Comparison of ENCODE assay signal across 30 mouse cellular contexts in the genomic region with DNA sequence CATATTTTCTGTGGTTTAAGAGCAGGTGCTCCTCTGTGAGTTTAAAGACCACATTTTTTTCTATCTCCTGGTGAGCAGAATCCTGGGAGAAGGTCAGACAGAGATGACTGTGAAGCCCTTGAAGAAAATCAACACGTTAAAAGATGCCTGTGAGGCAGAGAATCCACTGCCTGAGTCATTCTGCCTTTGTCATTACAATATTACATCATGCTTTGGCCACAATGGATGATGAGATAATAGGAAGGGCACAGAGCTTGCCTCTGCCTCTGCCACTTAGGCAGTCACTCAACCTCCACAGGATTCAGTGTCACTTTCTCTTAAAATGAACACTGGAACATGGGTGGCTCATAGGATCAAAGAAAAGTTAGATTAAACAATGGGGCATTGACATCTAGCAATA.
DNase-seq lines count a peak whose midpoint lies in the region; ATAC-seq and TF ChIP-seq lines count a peak whose summit lies in the region.
"Had no signal": no experiment of that assay in that cellular context is flagged by ENCODE, and none has a peak within 500 bp of the region (broad histone marks: within the 10 kb centered on the region; RNA-seq: fewer than 3 reads in every experiment).

No protein-coding gene starts in this region.

- peak overlapping the region; percentile 30 for H3ac ChIP-seq in C2C12 (ENCODE audit: control insufficient read depth, insufficient read length, low read depth)
- H3ac ChIP-seq in myocyte (ENCODE audit: control insufficient read depth, insufficient read length): no peak overlapping the region

- no peak for ATAC-seq in hindbrain, embryonic 16.5 days
- ATAC-seq: activated CD4-positive, CD25-positive, alpha-beta regulatory T cell, adult 4 months; inflammation-experienced regulatory T-cells, adult 6 months had no signal

- H3K4me1 ChIP-seq in hindbrain, embryonic 16.5 days (ENCODE audit: control insufficient read depth, insufficient read depth, low read depth, low read length): no peaks in the 10 kb centered on the region
- H3K4me1 ChIP-seq: embryonic facial prominence, embryonic 15.5 days; heart, embryonic 12.5 days; midbrain, embryonic 12.5 days; neural tube, embryonic 13.5 days had no signal

- 20% methylated on average over 1 of the region's 1 CpGs for WGBS in hindbrain, embryonic 16.5 days

- no peaks in the 10 kb centered on the region for H3K27me3 ChIP-seq in C2C12 (ENCODE audit: control insufficient read depth, insufficient read depth, insufficient read length)
- no peaks in the 10 kb centered on the region for H3K27me3 ChIP-seq in myocyte (ENCODE audit: control insufficient read depth, insufficient read depth, insufficient read length)
- H3K27me3 ChIP-seq in hindbrain, embryonic 16.5 days (replicated peaks; ENCODE audit: control insufficient read depth, insufficient read depth, low read length): no peaks in the 10 kb centered on the region
- H3K27me3 ChIP-seq: embryonic facial prominence, embryonic 15.5 days; forebrain, embryonic 12.5 days; heart, embryonic 12.5 days; kidney, embryonic 15.5 days; limb, embryonic 13.5 days; lung, embryonic 15.5 days; midbrain, embryonic 12.5 days; neural tube, embryonic 13.5 days had no signal

- no peak overlapping the region for H3K4me3 ChIP-seq in C2C12 (ENCODE audit: insufficient read depth, poor library complexity, severe bottlenecking)
- no peak overlapping the region for H3K4me3 ChIP-seq in myocyte
- no peak overlapping the region for H3K4me3 ChIP-seq in hindbrain, embryonic 16.5 days (ENCODE audit: low read length)
- H3K4me3 ChIP-seq: embryonic facial prominence, embryonic 10.5 days; embryonic facial prominence, embryonic 15.5 days; forebrain, embryonic 12.5 days; heart, adult 2 months; heart, embryonic 12.5 days; kidney, embryonic 15.5 days; limb, embryonic 13.5 days; lung, embryonic 15.5 days; midbrain, embryonic 12.5 days; neural tube, embryonic 13.5 days had no signal

- H3K27ac ChIP-seq in hindbrain, embryonic 16.5 days (ENCODE audit: low read depth, low read length): no peak overlapping the region
- H3K27ac ChIP-seq: embryonic facial prominence, embryonic 10.5 days; embryonic facial prominence, embryonic 15.5 days; forebrain, embryonic 12.5 days; heart, adult 2 months; hindbrain, embryonic 14.5 days; kidney, embryonic 15.5 days; limb, embryonic 13.5 days; lung, embryonic 15.5 days; midbrain, embryonic 12.5 days; neural tube, embryonic 13.5 days had no signal

- DNase-seq in adrenal gland, adult 2 months: peak; percentile 56
- DNase-seq in adrenal gland, postnatal 25 days: no peak
- peak; percentile 30 for DNase-seq in adipocyte (ENCODE audit: low spot score)
- no peak for DNase-seq in B cell, adult 2 months
- no peak for DNase-seq in gastrocnemius, adult 18-20 months (ENCODE audit: low spot score)
- DNase-seq: cerebellum, adult 8-10 months; cerebellum, postnatal 25 days; heart, adult 2 months; kidney, adult 18-20 months; kidney, postnatal 25 days; lung, postnatal 36 days; right cerebral cortex, postnatal 4 days; thymus, adult 2 months; thymus, postnatal 4 days had no signal

- H3K79me3 ChIP-seq in C2C12 (ENCODE audit: low read depth): no peaks in the 10 kb centered on the region

- peak overlapping the region; percentile 21 for H3K4me2 ChIP-seq in myocyte (ENCODE audit: low read depth)
- no peak overlapping the region for H3K4me2 ChIP-seq in hindbrain, embryonic 16.5 days (ENCODE audit: low read length)
- H3K4me2 ChIP-seq: embryonic facial prominence, embryonic 15.5 days; forebrain, embryonic 12.5 days; heart, embryonic 12.5 days; hindbrain, embryonic 14.5 days; kidney, embryonic 15.5 days; limb, embryonic 13.5 days; liver, embryonic 11.5 days; lung, embryonic 15.5 days; midbrain, embryonic 12.5 days; neural tube, embryonic 13.5 days had no signal

- H3K36me3 ChIP-seq in C2C12 (ENCODE audit: control insufficient read depth, insufficient read depth) (no peaks in the 10 kb centered on the region), myocyte (ENCODE audit: control insufficient read depth, insufficient read depth) (no peaks in the 10 kb centered on the region)
- H3K36me3 ChIP-seq in hindbrain, embryonic 16.5 days (ENCODE audit: control insufficient read depth, insufficient read depth, low read length): no peaks in the 10 kb centered on the region
- H3K36me3 ChIP-seq: embryonic facial prominence, embryonic 10.5 days; embryonic facial prominence, embryonic 15.5 days; forebrain, embryonic 12.5 days; heart, embryonic 12.5 days; kidney, embryonic 15.5 days; limb, embryonic 13.5 days; lung, embryonic 15.5 days; midbrain, embryonic 12.5 days; neural tube, embryonic 13.5 days had no signal

- no peak for TF ChIP-seq CTCF in C2C12 (IDR thresholded peaks at IDR 0.05; ENCODE audit: control insufficient read depth, insufficient read depth, insufficient read length)

- no peaks in the 10 kb centered on the region for H3K9me3 ChIP-seq in hindbrain, embryonic 16.5 days (ENCODE audit: control insufficient read depth, low read length)
- H3K9me3 ChIP-seq: embryonic facial prominence, embryonic 10.5 days; embryonic facial prominence, embryonic 15.5 days; forebrain, embryonic 12.5 days; heart, embryonic 12.5 days; kidney, embryonic 15.5 days; limb, embryonic 13.5 days; lung, embryonic 15.5 days; midbrain, embryonic 12.5 days; neural tube, embryonic 13.5 days had no signal

- H3K9ac ChIP-seq in hindbrain, embryonic 16.5 days (ENCODE audit: low read depth, low read length): no peak overlapping the region
- H3K9ac ChIP-seq: embryonic facial prominence, embryonic 15.5 days; forebrain, embryonic 12.5 days; heart, embryonic 12.5 days; hindbrain, embryonic 14.5 days; kidney, embryonic 15.5 days; limb, embryonic 13.5 days; lung, embryonic 15.5 days; midbrain, embryonic 12.5 days; neural tube, embryonic 13.5 days had no signal

- TF ChIP-seq POLR2A in myocyte (IDR thresholded peaks at IDR 0.05; ENCODE audit: insufficient read length, low read depth): no peak

- no peaks in the 10 kb centered on the region for H3K79me2 ChIP-seq in C2C12 (ENCODE audit: control insufficient read depth, insufficient read depth)
- no peaks in the 10 kb centered on the region for H3K79me2 ChIP-seq in myocyte (ENCODE audit: control insufficient read depth, insufficient read depth)

TF ChIP-seq in C2C12, 6 proteins besides CTCF, POLR2A, EP300 and RAD21:
- TF ChIP-seq MYOG (IDR thresholded peaks at IDR 0.05; ENCODE audit: control insufficient read depth, extremely low read depth, insufficient read length): no peak
- TF ChIP-seq CEBPB (IDR thresholded peaks at IDR 0.05; ENCODE audit: low read depth): peak; percentile 26
- TF ChIP-seq MAX (IDR thresholded peaks at IDR 0.05): no peak
- TF ChIP-seq USF1 (IDR thresholded peaks at IDR 0.05; ENCODE audit: low read depth): no peak
- no peak for TF ChIP-seq MYOD1 (IDR thresholded peaks at IDR 0.05; ENCODE audit: control insufficient read depth, insufficient read length, low read depth)
- peak; percentile 8 for TF ChIP-seq FOSL1 (IDR thresholded peaks at IDR 0.05; ENCODE audit: insufficient read depth, low read length, poor library complexity, severe bottlenecking)

TF ChIP-seq in myocyte, 11 proteins besides CTCF, POLR2A, EP300 and RAD21:
- TF ChIP-seq CEBPB (IDR thresholded peaks at IDR 0.05; ENCODE audit: insufficient read depth, poor library complexity, severe bottlenecking) (peak; percentile 75), TCF3 (IDR thresholded peaks at IDR 0.05; ENCODE audit: insufficient read length, low read depth) (no peak), TCF12 (IDR thresholded peaks at IDR 0.05; ENCODE audit: insufficient read depth, poor library complexity, severe bottlenecking) (no peak), MYOD1 (IDR thresholded peaks at IDR 0.05; ENCODE audit: control insufficient read depth in 1 of 3, insufficient read length in 2 of 3, low read depth in 2 of 3) (no peak), MAX (IDR thresholded peaks at IDR 0.05; ENCODE audit: low read depth) (no peak), SRF (IDR thresholded peaks at IDR 0.05; ENCODE audit: control insufficient read depth, insufficient read length, low read depth) (no peak)
TF ChIP-seq in myocyte: peak in this region for 1.

Comparison
In these comparisons a context has a peak if more than half of its experiments do, and no peak if none do; other contexts are left out.
1. DNase-seq: peak in adrenal gland, adult 2 months (single experiment) and adipocyte (single experiment); none in adrenal gland, postnatal 25 days (single experiment), B cell, adult 2 months (0 of 2) and gastrocnemius, adult 18-20 months (single experiment).